Mouse (Mus musculus): ENCODE results near the gene Pln. TPM values are rescaled to one million over a fixed set of nuclear protein-coding genes. Genes with fewer than 3 reads are reported as not detected.

Gene Pln
- 1,000 to 10,000 TPM; 7,188 to 8,681 (median 7,674) TPM for total RNA-seq (2022)

DNA sequence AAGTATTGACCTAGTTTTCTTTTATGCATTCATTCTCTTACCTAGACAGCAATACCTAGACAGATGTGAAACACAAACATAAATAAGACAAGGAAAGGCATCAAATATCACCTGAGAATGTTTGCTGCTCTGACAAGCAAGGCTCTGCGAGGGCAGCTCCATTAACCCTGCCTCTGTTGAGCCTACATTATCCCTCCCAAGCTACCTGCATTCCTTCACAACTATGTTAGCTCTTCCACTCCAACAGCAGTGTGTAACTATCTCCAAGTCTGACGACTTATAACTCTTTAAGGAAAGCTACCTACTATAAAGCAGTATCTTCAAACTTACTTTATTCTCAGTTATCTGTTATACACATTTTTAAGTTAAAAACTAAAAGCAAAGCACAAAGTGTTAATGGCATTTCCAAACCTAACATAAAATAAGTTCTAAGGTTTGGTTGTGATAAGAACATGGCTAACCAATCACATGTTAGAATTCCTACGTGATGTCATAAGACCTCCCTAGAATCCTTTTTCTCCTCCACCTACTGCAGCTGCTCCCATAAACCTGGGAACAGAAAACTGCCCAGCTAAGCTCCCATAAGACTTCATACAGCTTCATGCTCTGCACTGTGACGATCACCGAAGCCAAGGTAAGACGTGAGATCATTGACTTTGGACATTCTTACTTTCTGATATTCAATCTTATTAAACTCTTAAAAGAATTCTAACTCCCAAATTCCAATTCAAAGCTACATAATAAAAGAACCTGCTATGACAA, at the start of gene Pln:
TSS of gene Pln (plus strand) at position 506 of the 762 bp plus-strand sequence.
- no peak for DNase-seq (ENCODE audit: low spot score)

DNA sequence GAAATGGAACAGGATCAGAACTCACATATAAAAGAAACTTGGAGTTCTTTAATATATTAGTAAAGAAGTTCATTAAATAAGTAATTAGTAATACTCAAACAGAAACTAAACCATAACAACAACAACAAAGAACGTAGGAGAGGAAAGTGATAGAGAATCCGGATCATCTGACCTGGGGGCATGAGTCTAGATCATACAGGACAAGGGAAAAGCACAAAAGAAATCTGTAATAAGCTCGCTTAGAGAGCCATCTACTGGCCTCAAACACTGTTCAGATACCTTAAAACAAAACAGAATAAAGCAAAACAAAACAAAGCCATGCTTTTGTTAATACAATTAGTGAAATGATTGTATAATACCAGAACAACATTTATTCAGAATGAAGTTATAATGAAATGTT, 31.6 kb upstream of the Pln start:
- DNase-seq (ENCODE audit: low spot score) = peak; percentile 26

DNA sequence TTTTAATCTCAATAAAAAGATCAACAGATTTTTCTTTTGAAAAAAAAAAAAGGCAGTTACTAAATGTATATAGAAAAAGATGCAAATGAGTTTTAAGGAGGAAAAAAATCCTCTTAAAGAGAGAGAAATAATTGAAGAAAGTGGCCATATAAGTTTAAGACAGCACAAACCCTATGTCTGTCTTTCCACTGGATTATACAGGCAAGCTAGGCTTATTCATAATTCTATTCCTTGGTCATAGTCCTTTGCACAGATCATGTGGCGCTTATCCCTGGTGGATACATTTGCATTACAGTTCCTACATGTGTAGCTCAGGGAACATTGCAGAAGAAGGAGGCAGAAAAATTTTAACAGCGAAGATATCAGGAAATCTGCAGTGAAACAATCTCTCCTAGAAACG, 30.8 kb upstream of the Pln start:
- DNase-seq (ENCODE audit: low spot score) = no peak

DNA sequence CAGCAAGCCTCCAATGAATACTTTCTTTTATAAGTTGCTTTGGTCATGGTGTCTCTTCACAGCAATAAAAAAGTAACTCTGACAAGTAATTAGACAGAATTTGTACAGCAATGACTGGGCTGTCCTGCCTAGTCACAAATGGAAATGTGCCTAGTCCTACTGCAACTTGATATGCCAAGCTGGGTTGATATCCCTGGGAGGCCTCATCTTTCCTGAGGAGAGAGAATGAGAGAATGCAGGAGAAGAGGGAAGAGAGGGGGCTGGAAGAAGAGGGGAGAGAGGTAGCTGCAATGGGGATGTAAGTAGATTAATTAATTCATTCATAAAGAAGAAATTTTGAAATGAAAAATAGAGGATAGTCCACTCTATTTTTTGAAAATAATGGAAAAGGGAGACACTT, 14.1 kb upstream of the Pln start:
- DNase-seq (ENCODE audit: low spot score) = no peak

DNA sequence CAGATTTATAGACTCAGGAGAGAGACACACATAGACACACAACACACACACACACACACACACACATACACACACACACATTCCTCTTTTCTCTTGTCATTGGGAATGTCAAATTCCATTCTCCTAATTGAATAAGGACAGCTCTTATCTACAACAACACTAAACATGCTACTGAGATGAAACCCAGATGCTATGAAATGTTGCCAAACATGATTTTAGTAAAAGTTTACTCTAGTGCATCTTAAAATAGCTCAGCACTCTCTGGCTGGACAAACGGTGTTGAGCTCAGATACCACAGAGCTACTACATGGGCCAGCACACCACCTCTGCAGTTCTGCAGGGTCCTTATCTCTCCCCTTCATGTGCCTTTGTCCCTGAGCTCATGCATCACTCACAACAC, 12.8 kb upstream of the Pln start:
- peak; percentile 88 for DNase-seq (ENCODE audit: low spot score)

DNA sequence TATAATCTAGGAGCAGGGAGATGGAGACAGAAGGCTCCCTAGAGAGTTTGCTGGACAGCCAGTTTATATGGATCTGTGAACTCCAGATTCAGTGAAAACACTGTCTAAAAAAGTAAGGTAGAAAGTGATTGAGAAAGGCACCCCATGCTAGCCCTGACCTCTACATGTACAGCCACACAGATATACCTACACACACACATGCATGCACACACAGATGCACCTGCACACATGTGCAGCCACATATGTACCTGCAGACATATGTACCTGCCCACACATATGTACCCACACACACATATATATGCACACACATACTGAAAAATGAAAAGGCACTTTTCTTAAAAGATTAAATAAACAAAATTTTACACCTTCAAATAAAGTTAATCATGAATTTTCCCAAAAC, 11.1 kb upstream of the Pln start:
- no peak for DNase-seq (ENCODE audit: low spot score)

DNA sequence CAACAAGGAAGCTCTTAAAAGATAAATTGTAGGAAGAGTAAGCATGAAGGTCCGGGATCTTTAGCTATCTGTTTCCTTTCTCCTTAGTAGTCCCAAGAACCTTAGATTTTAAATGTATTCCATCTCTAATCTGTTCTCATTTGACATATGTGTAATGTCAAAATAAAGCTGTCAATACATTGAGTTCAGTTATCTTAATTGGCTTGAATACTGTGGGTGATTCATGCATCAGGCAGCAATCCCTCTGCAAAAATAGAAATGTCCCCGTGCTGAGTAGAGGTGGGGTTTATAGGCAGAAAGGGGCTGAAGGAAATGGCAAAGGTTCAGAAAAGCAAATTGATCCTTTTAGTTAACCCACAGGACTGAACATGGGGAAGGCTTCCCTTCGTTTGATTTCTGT, 8.2 kb upstream of the Pln start:
- no peak for DNase-seq (ENCODE audit: low spot score)

DNA sequence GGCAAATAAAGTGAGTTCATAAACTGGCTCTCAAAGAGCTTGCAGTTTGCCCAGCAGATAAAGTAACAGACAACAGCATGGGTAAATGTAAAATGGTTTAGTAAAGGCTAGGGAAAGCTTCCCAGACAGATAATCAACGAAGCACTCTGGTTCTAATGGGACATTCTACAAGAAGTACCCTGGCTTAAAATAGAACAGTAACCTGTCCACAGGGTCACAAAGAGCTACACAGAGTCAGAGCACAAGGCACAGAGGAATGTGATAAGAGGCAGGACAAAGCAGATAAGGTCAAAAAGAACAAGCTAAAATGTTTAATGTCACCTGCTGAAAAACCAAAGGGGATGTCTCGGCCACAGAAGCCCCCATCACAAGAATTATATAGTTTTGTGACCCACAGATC, 4.7 kb upstream of the Pln start:
- no peak for DNase-seq (ENCODE audit: low spot score)

DNA sequence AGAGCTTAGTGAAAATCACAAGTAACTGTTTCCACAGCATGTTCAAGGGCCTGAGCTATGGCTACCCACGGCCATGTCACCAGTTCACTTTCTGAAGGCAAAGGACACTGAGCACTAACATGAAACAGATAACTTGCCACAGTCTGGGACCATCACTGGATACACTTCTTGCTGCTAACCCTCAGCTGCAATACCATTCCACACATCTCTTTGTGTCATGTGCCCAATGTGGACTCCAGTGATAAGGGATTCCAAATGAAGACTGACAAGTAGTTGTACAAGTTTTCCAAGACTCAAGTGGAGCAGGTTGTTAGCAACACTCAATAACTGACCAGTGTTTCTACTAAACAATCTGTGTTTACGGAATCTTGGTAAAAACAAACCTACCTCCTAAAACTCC, 2.2 kb upstream of the Pln start:
- no peak for DNase-seq (ENCODE audit: low spot score)

DNA sequence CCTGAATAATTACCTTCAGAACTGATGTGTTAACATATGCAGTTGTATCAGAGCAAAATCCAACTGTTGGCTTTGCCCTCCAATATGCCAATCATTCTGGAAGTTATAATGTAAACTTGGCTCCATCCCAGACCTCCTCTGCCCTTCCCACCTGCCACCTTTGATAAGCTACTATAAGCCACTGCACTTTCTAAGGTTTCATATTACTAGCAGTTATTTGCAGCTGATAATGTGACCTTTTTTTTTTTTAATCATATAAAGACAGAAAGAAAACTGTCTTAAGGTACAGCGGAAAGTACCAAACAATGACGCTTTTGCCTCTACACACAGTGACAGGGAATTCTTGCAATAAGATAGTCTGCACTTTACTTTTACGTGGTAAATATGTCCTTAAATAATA, 1.5 kb upstream of the Pln start:
- no peak for DNase-seq (ENCODE audit: low spot score)

DNA sequence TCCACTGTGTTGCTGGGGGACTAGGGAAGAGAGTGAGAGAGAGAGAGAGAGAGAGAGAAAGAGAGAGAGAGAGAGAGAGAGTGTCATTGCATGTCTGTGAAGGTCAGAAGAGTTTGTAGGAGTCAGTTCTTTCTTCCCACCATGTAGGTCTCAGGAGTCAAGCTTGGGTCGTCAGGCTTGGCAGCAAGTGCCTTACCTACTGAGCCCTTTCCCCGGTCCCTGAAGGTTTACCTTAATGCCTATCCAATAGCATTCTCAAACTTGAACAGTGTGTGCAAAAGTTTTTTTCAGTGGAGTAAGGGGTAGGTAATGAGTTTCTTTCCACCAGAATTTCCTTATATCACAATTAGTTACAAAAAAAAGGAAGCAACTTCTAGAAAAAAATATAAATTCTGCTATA, 1.6 kb downstream of the Pln start:
- DNase-seq (ENCODE audit: low spot score) = no peak

DNA sequence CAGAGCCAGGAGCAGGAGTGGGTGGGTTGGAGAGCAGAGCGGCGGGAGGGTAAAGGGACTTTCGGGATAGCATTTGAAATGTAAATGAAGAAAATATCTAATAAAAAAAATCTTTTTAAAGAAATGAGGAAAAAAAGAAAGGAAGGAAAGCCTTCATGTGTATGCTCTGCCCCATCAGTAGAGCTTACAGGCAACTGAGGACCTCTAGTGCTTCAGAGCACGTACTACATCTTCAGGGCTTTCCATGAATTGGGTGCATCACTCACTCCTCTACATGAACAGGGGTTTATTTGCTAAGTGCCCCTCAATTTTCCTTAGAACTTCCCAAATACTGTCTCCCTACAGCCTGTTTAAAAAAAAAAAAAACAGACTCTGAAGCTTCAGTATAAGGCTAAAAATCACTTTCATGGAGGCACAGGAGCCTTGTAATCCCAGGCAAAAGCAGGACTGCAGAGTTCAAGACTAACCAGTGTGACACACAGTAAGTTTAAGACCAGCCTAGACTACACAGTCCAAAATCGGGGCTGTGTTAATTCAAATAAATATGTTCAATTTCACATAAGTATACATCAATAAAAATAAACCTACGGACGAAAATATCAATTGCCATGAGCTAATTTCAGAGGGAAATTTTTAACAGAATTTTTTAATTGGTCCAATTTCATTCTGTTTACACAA, 4.0 kb downstream of the Pln start:
- no peak for DNase-seq (ENCODE audit: low spot score)

DNA sequence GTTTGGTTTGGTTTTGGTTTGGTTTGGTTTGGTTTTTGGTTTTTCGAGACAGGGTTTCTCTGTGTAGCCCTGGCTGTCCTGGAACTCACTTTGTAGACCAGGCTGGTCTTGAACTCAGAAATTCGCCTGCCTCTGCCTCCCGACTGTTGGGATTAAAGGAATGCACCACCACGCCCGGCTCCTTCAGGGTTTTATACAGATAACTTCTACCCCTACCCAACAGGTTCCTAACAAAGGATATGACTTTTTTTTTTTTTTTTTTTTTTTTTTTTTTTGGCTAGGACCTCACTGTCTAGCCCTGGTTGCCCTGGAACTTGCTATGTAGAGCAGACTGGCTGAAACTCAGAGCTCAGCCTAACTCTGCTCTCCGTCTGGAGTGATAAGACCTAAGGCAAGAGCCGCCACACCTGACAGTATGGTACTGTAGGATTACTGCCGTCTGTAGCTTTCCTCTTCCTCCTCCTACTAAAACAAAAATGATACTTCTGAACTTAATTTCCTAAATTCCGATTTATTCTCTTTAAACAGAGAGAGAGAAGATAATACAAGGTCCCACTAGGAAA, 4.8 kb downstream of the Pln start:
- no peak for DNase-seq (ENCODE audit: low spot score)

DNA sequence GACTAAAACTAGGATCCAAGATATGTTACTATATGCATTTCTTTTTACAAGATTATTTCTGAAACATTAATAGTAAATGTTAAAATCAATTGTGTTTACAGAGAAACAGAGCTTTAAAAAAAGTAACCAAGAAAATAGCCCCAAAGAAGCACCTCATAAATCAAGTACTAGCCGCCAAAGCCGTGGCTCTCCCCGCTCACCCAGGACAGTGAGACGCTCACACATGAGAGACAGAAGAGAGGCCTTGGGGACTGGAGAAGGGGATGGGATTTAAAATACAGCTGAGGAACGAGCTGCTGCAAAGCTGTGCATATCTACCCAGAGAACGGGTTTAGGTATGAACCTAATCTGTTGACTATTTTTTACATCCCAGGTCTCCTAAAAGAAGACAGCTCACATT, 5.9 kb downstream of the Pln start:
- no peak for DNase-seq (ENCODE audit: low spot score)

DNA sequence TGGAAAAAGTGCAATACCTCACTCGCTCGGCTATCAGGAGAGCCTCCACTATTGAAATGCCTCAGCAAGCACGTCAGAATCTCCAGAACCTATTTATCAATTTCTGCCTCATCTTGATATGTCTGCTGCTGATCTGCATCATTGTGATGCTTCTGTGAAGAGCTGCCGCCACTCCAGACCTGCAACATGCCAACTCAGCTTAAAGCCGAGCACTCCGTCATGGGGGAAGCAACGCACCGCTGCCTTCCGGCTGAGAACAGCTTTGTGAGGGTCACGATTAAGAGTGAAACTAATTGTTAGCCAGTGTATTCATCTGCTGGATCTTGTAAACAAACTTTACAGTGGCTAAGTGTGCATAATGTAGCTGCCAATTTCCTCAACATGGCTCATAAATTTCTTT, 6.4 kb downstream of the Pln start:
- DNase-seq (ENCODE audit: low spot score) = no peak

DNA sequence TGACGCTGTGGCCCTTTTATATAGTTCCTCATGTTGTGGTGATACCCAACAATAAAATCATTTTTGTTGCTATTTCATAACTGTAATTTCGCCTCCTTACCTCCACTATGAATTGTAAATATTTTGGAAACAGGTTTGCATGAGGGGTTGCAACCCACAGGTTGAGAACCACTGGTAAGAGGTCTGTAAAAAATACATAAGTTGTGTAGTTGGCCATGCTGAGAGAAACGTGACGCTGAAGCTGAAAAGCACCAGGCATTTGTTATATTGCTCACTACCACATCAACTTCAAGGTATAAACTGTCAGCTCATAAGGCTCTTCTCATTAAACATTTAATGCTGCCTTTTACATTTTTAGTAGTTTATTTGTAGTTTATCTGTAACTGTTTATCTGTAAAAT, 8.0 kb downstream of the Pln start:
- no peak for DNase-seq (ENCODE audit: low spot score)

DNA sequence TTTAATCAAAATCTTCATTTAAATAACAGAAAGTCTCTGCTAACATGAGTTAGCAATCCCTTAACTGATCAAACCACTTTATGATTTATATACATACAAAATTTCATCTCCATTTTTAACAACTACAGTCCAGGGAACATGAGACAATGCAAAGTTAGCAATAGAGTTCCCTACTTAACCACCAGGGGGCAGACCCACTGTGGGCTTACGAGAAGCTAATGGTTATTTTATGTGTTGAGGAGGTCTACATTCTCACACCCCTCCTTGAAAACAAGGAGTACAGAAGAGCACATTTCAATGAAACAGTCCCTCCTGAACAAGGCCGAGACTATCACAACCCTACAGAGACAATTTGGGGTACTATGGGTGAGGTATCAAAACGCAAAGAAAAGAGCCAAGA, 9.0 kb downstream of the Pln start:
- DNase-seq (ENCODE audit: low spot score) = no peak

DNA sequence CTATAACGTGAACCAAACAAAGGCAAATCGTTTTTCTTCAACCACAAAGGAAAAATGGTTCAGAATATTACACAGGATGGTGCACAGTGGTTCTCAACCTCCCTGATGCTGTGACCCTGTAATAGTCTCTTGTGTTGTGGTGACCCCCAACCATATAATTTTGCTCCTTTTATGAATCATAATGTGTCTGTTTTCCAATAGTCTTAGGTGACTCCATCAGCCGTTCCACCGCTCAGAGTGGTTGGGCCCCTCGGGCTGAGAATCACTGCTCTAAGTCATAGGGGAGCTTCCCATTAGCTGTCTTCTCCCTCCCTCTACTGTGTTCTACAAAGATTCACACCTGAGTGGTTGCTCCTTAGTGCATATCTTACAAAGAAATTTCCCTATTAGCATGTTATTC, 9.4 kb downstream of the Pln start:
- DNase-seq (ENCODE audit: low spot score) = no peak

DNA sequence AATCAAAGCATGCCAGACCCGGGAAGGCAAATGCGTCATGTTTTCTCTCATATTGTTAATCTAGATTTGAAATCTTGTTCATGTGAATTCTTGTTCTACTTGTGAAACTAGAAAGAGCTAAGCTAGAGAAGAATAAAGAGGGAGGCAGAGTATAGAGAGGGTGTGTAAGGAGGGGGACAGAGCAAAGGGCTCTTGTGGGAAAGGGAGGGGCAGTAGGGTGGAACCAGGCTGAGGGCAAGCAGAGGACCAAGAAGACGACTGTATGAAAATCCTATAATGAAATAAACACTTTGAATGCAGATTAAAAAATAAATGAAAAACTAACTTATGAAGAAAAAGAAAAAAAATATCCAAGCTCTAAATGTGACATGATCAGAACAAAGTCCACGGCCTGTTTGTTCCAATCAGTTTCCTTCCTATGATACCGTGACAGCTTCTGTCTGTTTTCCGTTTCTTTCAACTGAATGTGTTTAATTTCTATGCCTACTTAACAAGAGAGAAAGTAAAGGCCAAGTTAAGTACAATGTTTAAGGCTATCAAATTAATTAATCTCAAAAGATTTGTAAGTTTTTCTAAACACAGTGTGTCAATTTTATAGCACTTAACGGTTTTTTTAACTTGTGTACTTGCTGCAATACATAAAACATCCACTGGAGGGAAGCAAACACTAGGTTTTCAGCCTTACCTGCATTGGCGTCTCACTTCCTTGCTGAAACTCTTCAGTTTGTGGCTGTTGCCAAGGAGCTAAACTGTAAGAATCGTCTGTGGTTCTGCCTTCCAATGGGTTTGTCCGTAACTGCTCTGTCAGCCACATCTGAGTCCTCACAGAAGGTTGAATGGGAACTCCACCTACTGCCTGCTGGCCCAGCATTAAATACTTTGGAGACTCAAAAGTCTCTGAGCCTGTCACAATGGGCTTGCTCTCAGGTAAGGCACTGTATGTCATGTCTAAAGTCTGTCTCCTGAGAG, 10.6 kb downstream of the Pln start:
- peak; percentile 85 for DNase-seq (ENCODE audit: low spot score)

DNA sequence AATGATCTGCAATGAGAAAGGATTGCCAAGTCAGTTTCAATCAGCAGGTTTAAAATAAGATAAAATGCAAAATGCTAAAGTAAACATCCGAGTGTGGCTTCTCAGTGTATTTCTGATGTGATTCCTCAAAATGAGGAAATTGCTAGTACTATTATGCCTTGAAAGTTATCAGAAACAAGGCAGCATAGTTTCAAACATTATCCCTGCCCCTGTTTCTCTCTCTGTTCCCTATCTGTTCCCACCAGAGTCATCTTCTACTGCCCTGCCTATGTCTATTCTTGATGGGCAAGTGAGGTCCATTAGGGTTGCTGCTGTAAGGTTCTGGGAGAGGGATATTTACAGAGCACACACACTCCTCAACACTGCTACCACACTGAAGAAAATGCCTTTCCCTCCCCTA, 11.8 kb downstream of the Pln start:
- no peak for DNase-seq (ENCODE audit: low spot score)

DNA sequence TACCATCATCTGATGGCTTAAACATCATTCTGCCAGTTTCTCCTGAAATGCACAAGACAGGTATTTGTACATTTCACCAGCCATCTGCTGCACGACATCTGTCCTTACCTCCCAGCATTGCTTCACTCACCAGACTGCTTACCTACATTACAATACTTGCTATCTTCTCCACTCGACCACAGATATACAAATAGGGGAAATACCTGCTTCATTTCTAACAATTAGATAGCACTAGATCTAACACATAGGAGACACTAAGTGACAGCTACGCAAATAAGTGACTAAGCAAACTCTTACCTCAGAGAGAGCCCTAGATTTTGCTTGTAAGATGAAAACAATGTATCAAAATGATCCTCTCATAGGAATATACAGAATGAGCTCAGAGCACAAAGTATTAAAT, 16.2 kb downstream of the Pln start:
- no peak for DNase-seq (ENCODE audit: low spot score)

DNA sequence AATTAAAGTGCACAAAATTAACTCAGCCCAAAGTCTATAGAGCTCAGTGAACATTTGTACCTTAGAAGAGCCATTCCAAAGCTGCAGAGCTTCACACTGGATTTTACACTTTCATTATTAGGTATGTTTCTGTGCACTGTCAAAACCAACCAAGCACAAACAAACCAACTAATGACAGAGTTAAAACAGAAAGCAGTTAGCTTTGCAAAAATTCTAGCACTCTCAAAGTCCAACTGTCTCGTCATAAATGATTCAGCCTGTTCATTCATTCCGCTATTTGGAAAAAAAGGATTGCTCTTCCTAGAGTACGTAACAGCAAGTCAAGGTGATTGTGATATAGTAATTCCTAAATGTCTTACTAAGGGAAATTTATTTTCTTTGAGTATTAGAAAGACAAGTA, 21.5 kb downstream of the Pln start:
- DNase-seq (ENCODE audit: low spot score) = no peak
